Mouse (Mus musculus): ENCODE measurements around the gene Kdm2a.

Gene Kdm2a

DNA sequence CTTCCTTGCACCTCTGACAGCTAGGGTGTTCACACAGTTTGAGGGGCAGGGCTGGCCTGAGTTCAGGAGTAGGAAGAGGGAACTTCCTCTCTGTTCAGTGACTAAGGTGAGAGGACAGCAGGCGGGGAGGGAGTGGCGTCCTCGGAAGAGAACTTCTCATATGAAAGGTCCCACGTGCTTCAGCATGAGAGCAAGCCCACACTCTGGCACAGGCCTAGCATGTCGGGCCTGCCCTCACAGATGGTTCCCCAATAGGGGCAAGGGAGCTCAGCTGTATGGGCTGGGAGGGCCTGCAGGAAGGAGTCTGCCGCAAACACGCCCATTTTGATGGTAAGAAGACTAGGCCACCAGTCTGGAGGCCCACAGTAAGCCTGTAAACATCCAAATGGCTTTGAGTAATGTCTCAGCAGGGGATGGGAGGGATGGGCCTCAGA lies 97.8 kb downstream of the Kdm2a start:
- in situ Hi-C loops (cut with MboI, MseI): no loop called here

DNA sequence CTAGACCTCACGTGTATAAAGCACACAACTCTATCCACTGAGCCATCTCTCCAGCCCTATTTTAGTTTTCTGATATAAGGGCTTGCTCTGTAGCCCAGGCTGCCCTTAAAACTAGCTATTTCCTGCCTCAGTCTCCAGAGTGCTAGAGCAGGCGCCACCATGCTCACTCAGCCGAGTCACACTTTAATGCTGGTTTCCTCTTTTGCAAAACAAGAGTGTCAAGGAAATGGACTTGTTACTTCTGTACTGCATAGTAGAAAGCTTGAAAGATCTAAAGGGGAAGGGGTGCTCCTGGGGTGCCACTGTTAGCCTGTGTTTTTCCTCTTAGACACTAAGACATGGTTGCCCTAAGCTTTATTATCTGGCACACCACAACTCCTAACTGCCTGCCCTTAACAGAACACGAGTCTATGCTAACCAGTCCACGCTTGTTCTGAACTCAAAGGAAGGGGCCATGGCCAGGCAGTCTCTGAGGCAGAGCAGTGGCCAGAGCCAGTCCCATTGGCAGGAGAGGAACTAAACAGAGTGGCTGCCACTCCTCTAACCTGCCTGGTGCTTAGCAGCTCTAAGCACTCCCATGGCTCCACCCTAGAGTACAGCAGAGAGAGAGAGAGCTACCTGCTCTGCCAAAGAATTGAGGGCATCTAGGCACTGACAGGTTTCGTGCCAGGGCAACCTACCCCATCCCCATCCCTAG lies 98.4 kb downstream of the Kdm2a start:
- in situ Hi-C loops (cut with MboI, MseI): no loop called here

DNA sequence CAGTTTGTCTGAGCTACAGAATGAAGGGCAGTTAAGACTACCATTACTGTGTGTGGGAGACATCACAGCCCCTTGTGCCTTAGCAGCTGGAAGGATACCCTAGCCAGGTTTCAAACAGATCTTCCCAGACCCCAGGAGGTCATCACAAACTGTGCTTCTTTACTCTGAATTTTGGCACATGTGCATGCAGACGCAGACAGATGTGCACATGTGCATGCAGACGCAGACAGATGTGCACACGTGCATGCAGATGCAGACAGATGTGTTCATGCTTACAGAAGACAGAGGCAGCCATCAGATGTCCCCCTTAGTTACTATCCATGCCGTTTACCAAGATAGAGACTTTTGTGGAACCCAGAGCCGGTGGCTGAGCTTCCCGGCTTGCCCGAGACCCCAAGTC lies 99.0 kb downstream of the Kdm2a start:
- in situ Hi-C loops (cut with MboI, MseI): no loop called here

- in situ Hi-C loops (cut with MboI, MseI): no loop called here
Observed at GRCm38 (mm10) chr19:4298322-4299121, 99.6 kb downstream of the Kdm2a start.

GRCm38 (mm10) chr19:4297851-4298250 lies 100.2 kb downstream of the Kdm2a start:
- in situ Hi-C loops (cut with MboI, MseI): no loop called here

DNA sequence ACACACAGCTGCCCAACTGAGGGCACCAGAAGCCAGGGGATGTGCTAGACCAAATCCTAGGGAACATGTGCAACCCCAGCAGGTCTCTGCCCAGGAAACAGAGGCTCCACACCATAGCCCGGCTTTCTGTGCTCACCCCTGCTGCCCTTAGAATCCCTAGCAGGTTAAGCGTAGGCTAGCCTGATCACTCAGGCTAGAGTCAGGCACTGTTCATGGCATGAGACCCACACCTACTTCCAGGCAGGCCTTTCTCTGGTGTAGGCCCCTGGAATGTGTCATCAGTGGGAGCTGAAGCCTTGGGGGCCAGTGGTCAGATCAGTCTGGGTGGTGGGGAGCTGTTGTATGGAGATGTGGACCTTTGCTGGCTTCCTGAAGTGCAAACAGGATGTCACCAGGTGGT lies 101.5 kb downstream of the Kdm2a start:
- in situ Hi-C loops (cut with MboI, MseI): no loop called here

DNA sequence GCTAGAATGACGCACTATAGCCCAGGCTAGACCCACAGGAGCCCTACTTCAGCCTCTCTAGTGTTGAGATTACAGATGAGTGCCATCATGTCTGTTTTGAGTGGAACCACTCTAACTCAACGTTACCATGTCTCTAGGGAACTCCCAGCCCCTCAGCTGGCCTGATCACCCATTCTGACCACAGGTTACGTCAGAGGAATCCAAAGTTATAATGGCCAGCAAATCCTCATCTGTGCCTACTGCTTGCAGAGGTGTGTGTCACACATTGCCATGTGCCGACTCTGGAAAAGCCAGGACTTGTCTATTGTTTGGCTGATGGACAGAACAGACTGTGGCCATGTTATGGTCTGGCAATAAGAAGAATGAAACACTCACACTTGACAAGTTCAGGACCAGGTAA lies 102.7 kb downstream of the Kdm2a start:
- in situ Hi-C loops (cut with MboI, MseI): no loop called here

DNA sequence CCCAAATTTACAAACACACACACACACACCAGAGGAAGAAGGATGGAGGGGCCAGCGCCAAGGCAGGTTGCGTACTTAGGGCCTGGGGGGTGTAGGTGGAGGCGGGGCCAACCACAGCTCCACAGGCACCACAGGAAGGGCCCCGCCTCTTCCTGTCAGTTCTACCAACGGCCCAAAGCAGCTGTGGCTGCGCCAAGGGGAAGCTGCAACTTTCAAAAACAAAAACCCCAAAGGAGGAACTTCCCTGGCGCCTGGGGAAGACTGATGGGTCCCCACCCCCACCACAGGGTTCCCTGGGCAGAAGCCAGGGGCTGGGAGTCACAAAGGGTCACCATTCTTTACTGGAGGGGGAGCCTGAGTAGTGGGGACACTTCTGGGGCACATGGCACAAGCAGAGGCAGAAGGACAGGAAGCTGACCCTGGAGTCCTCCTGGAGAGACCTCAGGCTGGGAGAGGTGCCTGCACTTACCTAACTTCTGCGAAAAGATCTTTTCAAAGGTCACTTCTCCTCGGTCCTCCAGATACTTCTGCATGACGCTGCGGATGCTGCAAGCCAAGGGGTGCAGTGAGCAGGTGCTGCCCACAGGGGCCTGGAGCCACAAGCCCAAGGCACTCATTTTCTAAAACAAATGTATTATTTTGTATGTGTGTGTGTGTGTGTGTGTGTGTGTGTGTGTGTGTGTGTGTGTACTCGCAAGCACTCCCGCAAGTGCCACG lies 103.5 kb downstream of the Kdm2a start:
- in situ Hi-C loops (cut with MboI, MseI): no loop called here

GRCm38 (mm10) chr19:4291161-4291560 lies 106.9 kb downstream of the Kdm2a start:
- in situ Hi-C loops (cut with MboI, MseI): no loop called here

DNA sequence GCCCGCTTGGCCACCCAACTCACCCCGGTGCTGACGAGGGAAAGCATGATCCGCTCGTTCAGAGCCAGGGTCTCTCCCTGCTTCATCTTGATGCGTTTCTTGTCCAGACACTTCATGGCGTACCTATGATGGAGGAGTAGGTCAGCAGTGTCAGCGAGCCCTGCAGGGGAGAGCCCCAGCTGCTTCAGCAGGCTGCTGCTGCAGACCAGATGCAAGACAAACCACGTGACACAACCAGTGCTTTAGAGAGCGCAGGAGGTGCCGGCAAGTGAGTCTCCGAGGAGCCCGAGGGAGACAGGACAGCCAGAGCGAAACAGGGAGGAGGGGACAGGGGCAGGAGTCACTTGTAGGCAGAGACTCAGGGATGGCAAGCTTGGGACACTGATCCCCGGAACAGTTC lies 107.3 kb downstream of the Kdm2a start:
- in situ Hi-C loops (cut with MboI, MseI): no loop called here

DNA sequence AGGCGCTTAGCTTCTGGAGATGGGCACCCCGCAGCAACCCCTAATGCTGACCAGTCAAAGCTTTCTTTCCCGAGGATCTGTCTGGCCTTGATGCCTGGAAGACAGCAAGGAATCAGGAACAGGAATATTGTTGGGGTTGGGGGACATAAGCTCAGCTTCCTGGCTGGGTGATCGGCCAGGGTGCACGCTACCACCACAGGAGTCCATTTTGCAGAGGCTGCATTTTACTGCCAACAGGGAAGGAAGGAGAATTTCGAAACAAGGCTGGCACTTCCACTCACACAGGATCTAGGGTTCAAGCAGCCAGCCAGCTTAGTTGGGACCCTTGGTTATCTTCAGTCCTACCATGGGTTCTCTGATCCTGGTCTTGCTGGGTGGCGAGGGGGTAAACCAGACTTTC lies 114.4 kb downstream of the Kdm2a start:
- in situ Hi-C loops (cut with MboI, MseI): no loop called here

DNA sequence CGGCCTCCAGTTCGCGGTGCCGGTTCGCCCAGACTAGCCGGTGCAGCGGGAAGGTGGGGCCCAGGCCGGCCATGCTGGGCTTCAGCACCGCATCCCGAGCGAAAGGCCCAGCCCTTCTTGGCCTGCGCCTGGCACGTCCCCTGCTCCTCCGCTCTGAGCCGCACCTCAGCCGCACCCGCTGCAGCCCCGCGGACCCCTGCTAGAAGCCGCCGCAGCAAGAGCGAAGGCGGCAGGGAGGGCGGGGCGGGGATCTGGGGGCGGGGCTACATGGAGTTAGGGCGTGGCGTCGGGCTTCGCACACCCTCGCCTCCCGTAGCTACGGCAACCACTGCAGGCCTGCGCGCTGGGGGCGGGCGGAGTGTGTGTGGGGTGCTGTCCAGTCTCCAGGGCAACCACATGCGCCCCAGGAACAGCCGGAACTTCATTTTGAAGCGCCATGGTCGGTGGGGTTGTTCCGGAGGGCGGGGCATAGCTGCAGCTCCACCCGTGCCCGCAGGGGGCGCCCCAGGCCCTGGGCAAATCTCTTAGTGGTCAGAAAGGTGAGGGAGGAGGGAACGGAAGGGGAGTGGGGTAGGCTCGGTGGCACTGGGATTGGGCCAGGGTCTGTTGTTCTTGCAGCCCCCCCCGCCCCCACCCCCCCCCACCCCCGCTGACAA lies 115.1 kb downstream of the Kdm2a start, which contains the start of gene Ankrd13d:
Gene Ankrd13d, minus strand, starts transcription at position 240 of the 656 bp plus-strand sequence.
- in situ Hi-C loops (cut with MboI, MseI): no loop called here

DNA sequence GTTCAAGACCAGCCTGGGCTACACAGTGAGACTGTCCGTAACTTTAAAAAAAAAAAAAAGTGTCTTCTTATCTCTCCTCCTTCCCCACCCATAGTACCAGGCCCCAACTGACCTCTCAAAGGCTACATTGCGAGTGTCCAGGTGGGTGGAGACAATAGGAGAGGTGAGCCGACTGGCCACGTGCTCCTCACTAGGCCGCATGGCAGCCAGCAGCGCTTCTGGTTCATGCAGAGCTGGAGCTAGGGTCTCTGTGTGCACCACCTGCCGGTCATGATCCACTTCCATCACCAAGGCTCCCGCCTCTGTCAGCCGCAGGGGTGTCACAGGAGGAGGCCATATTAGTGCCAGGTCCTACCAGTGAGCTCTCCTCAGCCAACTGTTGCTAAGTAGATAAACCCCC lies 117.7 kb downstream of the Kdm2a start:
- in situ Hi-C loops (cut with MboI, MseI): no loop called here

- in situ Hi-C loops (cut with MboI, MseI): no loop called here
Observed at GRCm38 (mm10) chr19:4279487-4279886, 118.6 kb downstream of the Kdm2a start.

GRCm38 (mm10) chr19:4270972-4271371 lies 127.1 kb downstream of the Kdm2a start:
- in situ Hi-C loops (cut with MboI, MseI): no loop called here

GRCm38 (mm10) chr19:4270187-4270586 lies 127.9 kb downstream of the Kdm2a start:
- in situ Hi-C loops (cut with MboI, MseI): no loop called here

DNA sequence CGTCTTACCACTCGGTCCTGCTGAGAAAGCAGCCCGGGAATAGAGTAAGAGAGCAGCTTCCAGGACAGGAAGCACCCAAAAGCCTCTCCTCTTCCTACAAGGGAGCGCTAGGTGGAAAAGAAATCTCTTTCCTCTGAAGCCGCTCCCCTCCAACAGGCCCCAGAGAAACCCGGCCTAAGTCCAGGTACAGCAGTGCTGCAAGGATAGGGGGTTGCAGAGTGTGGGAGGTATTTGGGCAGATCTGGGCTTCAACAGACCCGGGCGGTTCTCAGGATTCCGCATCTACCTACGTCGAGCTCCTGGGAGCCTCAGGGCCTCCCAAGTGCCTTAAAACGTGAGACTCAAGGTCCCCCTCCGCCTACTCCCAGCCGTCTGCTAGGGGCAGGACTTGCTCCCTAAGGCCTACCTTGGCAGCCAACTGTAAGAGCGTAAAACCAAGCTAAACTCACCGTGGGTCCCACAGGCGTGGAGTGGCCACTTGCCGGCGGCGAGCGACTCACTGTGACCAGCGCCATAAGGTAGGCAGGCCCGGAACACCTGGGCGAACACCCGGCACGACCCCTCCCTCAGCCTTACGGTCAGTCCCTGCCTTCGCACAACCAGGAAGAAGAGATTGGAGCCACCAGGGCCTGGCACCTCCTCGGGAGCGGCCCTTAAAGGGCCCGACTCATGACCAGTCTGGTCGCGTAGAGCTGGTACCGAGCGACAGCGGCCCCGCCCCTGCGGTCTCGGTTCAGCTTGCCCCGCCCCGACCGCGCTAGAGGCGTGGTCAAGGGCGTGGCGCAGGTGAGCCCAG lies 129.3 kb downstream of the Kdm2a start, which contains the start of gene Ssh3:
Gene Ssh3, minus strand, starts transcription at position 615 of the 796 bp plus-strand sequence.
- in situ Hi-C loops (cut with MboI, MseI): loop anchor here (5.0 kb wide), 1 partner anchor 44 kb away; no protein-coding TSS in a partner anchor

GRCm38 (mm10) chr19:4265956-4266355 lies 132.1 kb downstream of the Kdm2a start:
- in situ Hi-C loops (cut with MboI, MseI): loop anchor here (5.0 kb wide), 1 partner anchor 46 kb away; no protein-coding TSS in a partner anchor
